Mouse (Mus musculus): ENCODE data around the gene Olfr47.
"Not testable (repeated sequence)": the region's sequence is repeated elsewhere in the genome, so short reads cannot be mapped to it uniquely, and the experiment has no call there.

Gene Olfr47

GRCm38 (mm10) chr6:43231255-43231654 is at the start of gene Olfr47:
Gene Olfr47, plus strand, starts transcription at chr6:43231529.
- DNase-seq, result not testable (repeated sequence)

GRCm38 (mm10) chr6:43190986-43191385 is 40.3 kb upstream of the Olfr47 start:
- no peak for DNase-seq

GRCm38 (mm10) chr6:43196781-43197180 is 34.5 kb upstream of the Olfr47 start, which contains the start of gene Olfr435:
Gene Olfr435, plus strand, starts transcription at chr6:43197146.
- no peak for DNase-seq

- DNase-seq, result no peak
Observed at GRCm38 (mm10) chr6:43198094-43198493, 33.2 kb upstream of the Olfr47 start.

GRCm38 (mm10) chr6:43202786-43203185 is 28.5 kb upstream of the Olfr47 start:
- no peak for DNase-seq

GRCm38 (mm10) chr6:43205355-43205754 is 26.0 kb upstream of the Olfr47 start:
- DNase-seq, result no peak

GRCm38 (mm10) chr6:43212873-43213272 is 18.5 kb upstream of the Olfr47 start, which contains the start of gene Olfr434:
Gene Olfr434, plus strand, starts transcription at chr6:43213021.
- not testable (repeated sequence) for DNase-seq

GRCm38 (mm10) chr6:43242061-43242460 is 10.7 kb downstream of the Olfr47 start:
- DNase-seq, result peak; percentile 51

- no peak for DNase-seq
Observed at GRCm38 (mm10) chr6:43247396-43247795, 16.1 kb downstream of the Olfr47 start.

- no peak for DNase-seq
Observed at GRCm38 (mm10) chr6:43252994-43253393, 21.7 kb downstream of the Olfr47 start.

- no peak for DNase-seq
Observed at GRCm38 (mm10) chr6:43254193-43254926, 23.0 kb downstream of the Olfr47 start.

- no peak for DNase-seq
Observed at GRCm38 (mm10) chr6:43260756-43261155, 29.4 kb downstream of the Olfr47 start.

- DNase-seq, result peak; percentile 71
Observed at GRCm38 (mm10) chr6:43265363-43266041, 34.2 kb downstream of the Olfr47 start, which contains the start of gene Arhgef5. Gene Arhgef5, plus strand, starts transcription at chr6:43265582.

GRCm38 (mm10) chr6:43266356-43266755 is 35.0 kb downstream of the Olfr47 start:
- DNase-seq, result peak; percentile 30

- no peak for DNase-seq
Observed at GRCm38 (mm10) chr6:43272597-43272996, 41.3 kb downstream of the Olfr47 start.

- DNase-seq, result no peak
Observed at GRCm38 (mm10) chr6:43274123-43274522, 42.8 kb downstream of the Olfr47 start.

- DNase-seq, result peak; percentile 15
Observed at GRCm38 (mm10) chr6:43278247-43278646, 46.9 kb downstream of the Olfr47 start.

- DNase-seq, result no peak
Observed at GRCm38 (mm10) chr6:43280481-43280880, 49.2 kb downstream of the Olfr47 start.
